Mouse (Mus musculus): ENCODE results near the gene Serpini2. TPM values are rescaled to one million over a fixed set of nuclear protein-coding genes. Genes with fewer than 3 reads are reported as not detected.
A peak's percentile ranks its signal among the peaks of the same experiment; 100 is the strongest.

Gene Serpini2
- polyA plus RNA-seq, 1 experiment from 2014 or later: not detected

- Histone ChIP-seq H3K27me3 (ENCODE audit: insufficient read depth, poor library complexity, severe bottlenecking) (no peaks in the 10 kb centered on the region), H3K4me3 (no peak overlapping the region), H3K27ac (no peak overlapping the region), H3K36me3 (no peaks in the 10 kb centered on the region), H3K4me1 (replicated peaks) (no peaks in the 10 kb centered on the region), H3K9me3 (no peaks in the 10 kb centered on the region)
- DNase-seq (ENCODE audit: low spot score): no peak
Measured at GRCm38 (mm10) chr3:75259356-75259755, 10.5 kb downstream of the Serpini2 start.

- no peaks in the 10 kb centered on the region for H3K27me3 ChIP-seq (ENCODE audit: insufficient read depth, poor library complexity, severe bottlenecking)
- no peaks in the 10 kb centered on the region for H3K36me3 ChIP-seq
- H3K9me3 ChIP-seq: no peaks in the 10 kb centered on the region
- H3K27ac ChIP-seq: no peak overlapping the region
- 77% methylated on average over 3 of the region's 3 CpGs for WGBS
- DNase-seq (ENCODE audit: low spot score): no peak
- no peaks in the 10 kb centered on the region for H3K4me1 ChIP-seq (replicated peaks)
- H3K4me3 ChIP-seq: no peak overlapping the region
Measured at GRCm38 (mm10) chr3:75219694-75220093, 50.2 kb downstream of the Serpini2 start.

GRCm38 (mm10) chr3:75219211-75219610 lies 50.7 kb downstream of the Serpini2 start:
- no peaks in the 10 kb centered on the region for H3K4me1 ChIP-seq (replicated peaks)
- 10% methylated on average over 1 of the region's 1 CpGs for WGBS
- no peaks in the 10 kb centered on the region for H3K36me3 ChIP-seq

GRCm38 (mm10) chr3:75202808-75203503 lies 66.9 kb downstream of the Serpini2 start:
- WGBS: 40% methylated on average over 12 of the region's 12 CpGs
- H3K36me3 ChIP-seq: no peaks in the 10 kb centered on the region
- H3K27ac ChIP-seq: no peak overlapping the region
- no peaks in the 10 kb centered on the region for H3K27me3 ChIP-seq (ENCODE audit: insufficient read depth, poor library complexity, severe bottlenecking)
- H3K4me1 ChIP-seq (replicated peaks): no peaks in the 10 kb centered on the region
- H3K9me3 ChIP-seq: no peaks in the 10 kb centered on the region
- DNase-seq (ENCODE audit: low spot score): peak; percentile 51
- H3K4me3 ChIP-seq: no peak overlapping the region

More at GRCm38 (mm10) chr3:75219211-75219610, 50.7 kb downstream of the Serpini2 start:
- no peaks in the 10 kb centered on the region for H3K9me3 ChIP-seq
- H3K4me3 ChIP-seq: no peak overlapping the region
- peak; percentile 48 for DNase-seq (ENCODE audit: low spot score)
- no peaks in the 10 kb centered on the region for H3K27me3 ChIP-seq (ENCODE audit: insufficient read depth, poor library complexity, severe bottlenecking)
- no peak overlapping the region for H3K27ac ChIP-seq

Other genes with a start within 250 kb of the Serpini2 start
- gene Zbbx, start 105.0 kb downstream of the Serpini2 start, polyA plus RNA-seq (2016; fragmentation: Nextera tagmentation; extraction: Ambion mirVana): 0.50 and 1.1 TPM in 2 replicates
- not detected in 2 replicates for gene Wdr49, start 212.1 kb upstream of the Serpini2 start, polyA plus RNA-seq (2016; fragmentation: Nextera tagmentation; extraction: Ambion mirVana)

All from hindbrain, embryonic 10.5 days (tissue).